Mouse (Mus musculus): Measurements from ENCODE around the gene Casd1. TPM values are rescaled to one million over a fixed set of nuclear protein-coding genes. Genes with fewer than 3 reads are reported as not detected.

Casd1 gene
- polyA plus RNA-seq, 1 experiment from 2014 or later, result 31.4 TPM

Other genes with a start within 250 kb of the Casd1 start
- 458 and 463 TPM in 2 replicates for gene Col1a2, start 96.0 kb upstream of the Casd1 start, polyA plus RNA-seq (2014; fragmentation: Nextera tagmentation; extraction: Ambion mirVana)
- 42.2 and 53.0 TPM in 2 replicates for gene Sgce, start 146.4 kb downstream of the Casd1 start, polyA plus RNA-seq (2014; fragmentation: Nextera tagmentation; extraction: Ambion mirVana)
- 5.9 and 6.6 TPM in 2 replicates for gene Peg10, start 146.5 kb downstream of the Casd1 start, polyA plus RNA-seq (2014; fragmentation: Nextera tagmentation; extraction: Ambion mirVana)